Mouse (Mus musculus): ENCODE measurements around the gene Plekhh3. TPM values are rescaled to one million over a fixed set of nuclear protein-coding genes. Genes with fewer than 3 reads are reported as not detected.

Plekhh3 gene
- polyA plus RNA-seq, 1 experiment from 2014 or later: 11.8 TPM

- 69% methylated on average over 9 of the region's 9 CpGs for WGBS
- Histone ChIP-seq H3K9me3 (no peaks in the 10 kb centered on the region), H3K36me3 (no peaks in the 10 kb centered on the region), H3K27ac (no peak overlapping the region), H3K4me3 (no peak overlapping the region), H3K27me3 (ENCODE audit: insufficient read depth, poor library complexity, severe bottlenecking) (no peaks in the 10 kb centered on the region), H3K4me1 (replicated peaks) (peaks cover 6% of the 10 kb centered on the region; the same call in 1 of the 2 replicates)
- DNase-seq (ENCODE audit: low spot score): no peak
Observed at GRCm38 (mm10) chr11:101149178-101150105, 21.7 kb downstream of the Plekhh3 start.

- 76% methylated on average over 10 of the region's 10 CpGs for WGBS
- peaks cover 10% of the 10 kb centered on the region for H3K4me1 ChIP-seq (replicated peaks)
- H3K36me3 ChIP-seq: no peaks in the 10 kb centered on the region
- H3K27me3 ChIP-seq (ENCODE audit: insufficient read depth, poor library complexity, severe bottlenecking): no peaks in the 10 kb centered on the region
- no peaks in the 10 kb centered on the region for H3K9me3 ChIP-seq
- no peak overlapping the region for H3K27ac ChIP-seq
- no peak overlapping the region for H3K4me3 ChIP-seq
- no peak for DNase-seq (ENCODE audit: low spot score)
Observed at GRCm38 (mm10) chr11:101148751-101149150, 22.4 kb downstream of the Plekhh3 start.

GRCm38 (mm10) chr11:101146377-101146776 is 24.8 kb downstream of the Plekhh3 start:
- 25% methylated on average over 10 of the region's 10 CpGs for WGBS
- H3K27ac ChIP-seq: no peak overlapping the region
- H3K9me3 ChIP-seq: no peaks in the 10 kb centered on the region

GRCm38 (mm10) chr11:101143338-101144225 is 27.6 kb downstream of the Plekhh3 start:
- H3K4me1 ChIP-seq (replicated peaks): peaks cover 22% of the 10 kb centered on the region
- H3K27me3 ChIP-seq (ENCODE audit: insufficient read depth, poor library complexity, severe bottlenecking): peaks cover 32% of the 10 kb centered on the region
- H3K36me3 ChIP-seq: no peaks in the 10 kb centered on the region
- H3K27ac ChIP-seq: peak overlapping the region; percentile 71
- peak overlapping the region; percentile 45 for H3K4me3 ChIP-seq
- peak; percentile 75 for DNase-seq (ENCODE audit: low spot score)
- no peaks in the 10 kb centered on the region for H3K9me3 ChIP-seq
- 21% methylated on average over 18 of the region's 19 CpGs for WGBS

More at GRCm38 (mm10) chr11:101146377-101146776, 24.8 kb downstream of the Plekhh3 start:
- Histone ChIP-seq H3K36me3 (no peaks in the 10 kb centered on the region), H3K4me3 (no peak overlapping the region), H3K4me1 (replicated peaks) (peaks cover 14% of the 10 kb centered on the region), H3K27me3 (ENCODE audit: insufficient read depth, poor library complexity, severe bottlenecking) (peaks cover 8% of the 10 kb centered on the region)
- peak; percentile 57 for DNase-seq (ENCODE audit: low spot score)

- Histone ChIP-seq H3K27ac (no peak overlapping the region), H3K4me1 (replicated peaks) (peaks cover 26% of the 10 kb centered on the region), H3K9me3 (no peaks in the 10 kb centered on the region), H3K27me3 (ENCODE audit: insufficient read depth, poor library complexity, severe bottlenecking) (peaks cover 33% of the 10 kb centered on the region), H3K36me3 (no peaks in the 10 kb centered on the region), H3K4me3 (no peak overlapping the region)
- WGBS: 89% methylated on average over 10 of the region's 10 CpGs
- DNase-seq (ENCODE audit: low spot score): no peak
Observed at GRCm38 (mm10) chr11:101142215-101142967, 28.8 kb downstream of the Plekhh3 start.

- DNase-seq (ENCODE audit: low spot score): no peak
- H3K27ac ChIP-seq: no peak overlapping the region
- no peaks in the 10 kb centered on the region for H3K36me3 ChIP-seq
- no peak overlapping the region for H3K4me3 ChIP-seq
- H3K9me3 ChIP-seq: no peaks in the 10 kb centered on the region
- H3K4me1 ChIP-seq (replicated peaks): peaks cover 26% of the 10 kb centered on the region
- WGBS: 79% methylated on average over 8 of the region's 8 CpGs
- H3K27me3 ChIP-seq (ENCODE audit: insufficient read depth, poor library complexity, severe bottlenecking): peaks cover 33% of the 10 kb centered on the region
Observed at GRCm38 (mm10) chr11:101141088-101141487, 30.1 kb downstream of the Plekhh3 start.

GRCm38 (mm10) chr11:101140164-101140819 is 30.9 kb downstream of the Plekhh3 start:
- Histone ChIP-seq H3K27me3 (ENCODE audit: insufficient read depth, poor library complexity, severe bottlenecking) (peaks cover 33% of the 10 kb centered on the region), H3K36me3 (no peaks in the 10 kb centered on the region), H3K4me1 (replicated peaks) (peaks cover 26% of the 10 kb centered on the region), H3K27ac (peak overlapping the region; percentile 57), H3K9me3 (no peaks in the 10 kb centered on the region), H3K4me3 (peak overlapping the region; percentile 40)
- WGBS: 55% methylated on average over 27 of the region's 27 CpGs
- no peak for DNase-seq (ENCODE audit: low spot score)

- H3K4me3 ChIP-seq: peak overlapping the region; percentile 35
- peaks cover 33% of the 10 kb centered on the region for H3K27me3 ChIP-seq (ENCODE audit: insufficient read depth, poor library complexity, severe bottlenecking)
- peak overlapping the region; percentile 72 for H3K27ac ChIP-seq
- 32% methylated on average over 15 of the region's 15 CpGs for WGBS
- H3K4me1 ChIP-seq (replicated peaks): peaks cover 22% of the 10 kb centered on the region
- H3K36me3 ChIP-seq: no peaks in the 10 kb centered on the region
- peak; percentile 57 for DNase-seq (ENCODE audit: low spot score)
- no peaks in the 10 kb centered on the region for H3K9me3 ChIP-seq
Observed at GRCm38 (mm10) chr11:101138536-101139181, 32.5 kb downstream of the Plekhh3 start.

- no peak for DNase-seq (ENCODE audit: low spot score)
- WGBS: 79% methylated on average over 7 of the region's 7 CpGs
- Histone ChIP-seq H3K27ac (no peak overlapping the region), H3K9me3 (no peaks in the 10 kb centered on the region), H3K27me3 (ENCODE audit: insufficient read depth, poor library complexity, severe bottlenecking) (peaks cover 30% of the 10 kb centered on the region), H3K4me1 (replicated peaks) (peaks cover 19% of the 10 kb centered on the region), H3K36me3 (no peaks in the 10 kb centered on the region), H3K4me3 (no peak overlapping the region)
Observed at GRCm38 (mm10) chr11:101137000-101137399, 34.2 kb downstream of the Plekhh3 start.

GRCm38 (mm10) chr11:101134217-101134865 is 36.8 kb downstream of the Plekhh3 start:
- 82% methylated on average over 13 of the region's 13 CpGs for WGBS
- no peak for DNase-seq (ENCODE audit: low spot score)

GRCm38 (mm10) chr11:101133037-101133436 is 38.1 kb downstream of the Plekhh3 start:
- 82% methylated on average over 12 of the region's 12 CpGs for WGBS

More at GRCm38 (mm10) chr11:101134217-101134865, 36.8 kb downstream of the Plekhh3 start:
- Histone ChIP-seq H3K9me3 (peaks cover 3% of the 10 kb centered on the region), H3K36me3 (no peaks in the 10 kb centered on the region), H3K4me1 (replicated peaks) (peaks cover 11% of the 10 kb centered on the region; the same call in 1 of the 2 replicates), H3K27ac (no peak overlapping the region), H3K27me3 (ENCODE audit: insufficient read depth, poor library complexity, severe bottlenecking) (peaks cover 4% of the 10 kb centered on the region), H3K4me3 (no peak overlapping the region)

More at GRCm38 (mm10) chr11:101133037-101133436, 38.1 kb downstream of the Plekhh3 start:
- H3K4me3 ChIP-seq: no peak overlapping the region
- H3K4me1 ChIP-seq (replicated peaks): peaks cover 3% of the 10 kb centered on the region; the same call in 1 of the 2 replicates
- no peak for DNase-seq (ENCODE audit: low spot score)
- H3K27ac ChIP-seq: no peak overlapping the region
- no peaks in the 10 kb centered on the region for H3K36me3 ChIP-seq
- peaks cover 3% of the 10 kb centered on the region for H3K9me3 ChIP-seq
- H3K27me3 ChIP-seq (ENCODE audit: insufficient read depth, poor library complexity, severe bottlenecking): no peaks in the 10 kb centered on the region

Data from hindbrain, embryonic 10.5 days (tissue).